ENCODE assay signal across 23 mouse cellular contexts in the genomic region with DNA sequence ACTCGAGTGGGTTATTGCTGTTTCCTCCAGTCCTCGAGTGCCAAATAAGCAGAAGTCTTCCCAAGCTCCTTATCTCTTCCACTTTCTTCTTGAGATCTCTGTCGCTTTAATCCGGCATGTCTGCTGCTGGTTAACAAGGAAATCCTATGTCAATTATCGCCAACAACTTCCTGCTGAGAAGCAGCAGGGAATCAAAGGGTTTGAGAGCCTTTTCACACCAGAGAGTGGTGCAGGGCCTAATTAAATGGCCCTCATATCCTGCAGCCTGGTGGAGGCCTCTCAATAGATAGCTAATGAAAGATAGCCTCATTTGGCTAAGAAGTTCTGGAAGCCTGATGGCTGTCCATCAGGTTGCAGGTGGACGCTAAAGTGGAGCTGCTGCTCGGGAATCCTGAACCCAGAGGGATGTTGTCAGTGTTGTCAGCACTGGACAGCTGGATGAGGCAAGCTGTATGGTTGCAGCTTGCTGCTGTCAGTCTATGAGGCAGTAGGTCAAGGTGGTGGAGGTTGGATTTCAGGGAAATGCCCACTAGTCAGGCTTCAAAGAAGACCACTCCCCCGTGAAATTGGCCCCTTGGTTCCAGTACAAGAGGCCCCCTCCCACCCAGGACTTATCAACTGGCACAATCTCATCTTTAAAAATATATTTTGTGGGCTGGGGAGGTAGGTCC.
DNase-seq lines count a peak whose midpoint lies in the region; ATAC-seq lines count a peak whose summit lies in the region.
"Had no signal": no experiment of that assay in that cellular context is flagged by ENCODE, and none has a peak within 500 bp of the region (broad histone marks: within the 10 kb centered on the region; RNA-seq: fewer than 3 reads in every experiment).

No protein-coding gene starts in this region.

- H3K4me2 ChIP-seq in kidney, embryonic 14.5 days (replicated peaks; ENCODE audit: low read depth, low read length): no peak overlapping the region
- H3K4me2 ChIP-seq: heart, embryonic 11.5 days; liver, embryonic 15.5 days; lung, embryonic 15.5 days; midbrain, embryonic 15.5 days; neural tube, embryonic 13.5 days; stomach, embryonic 15.5 days had no signal

- H3K4me3 ChIP-seq in kidney, embryonic 14.5 days (ENCODE audit: low read length): no peak overlapping the region
- H3K4me3 ChIP-seq: hindbrain, embryonic 10.5 days; left cerebral cortex, adult 2 months; liver, embryonic 15.5 days; lung, embryonic 15.5 days; midbrain, embryonic 15.5 days; myocyte; neural tube, embryonic 13.5 days; stomach, embryonic 15.5 days had no signal

- ATAC-seq in kidney, embryonic 14.5 days (ENCODE audit: low FRiP score, low TSS enrichment): peak; percentile 75
- ATAC-seq: midbrain, embryonic 15.5 days had no signal

- DNase-seq in embryo, embryonic 10 days (ENCODE audit: low spot score): peak; percentile 29
- DNase-seq in embryo, embryonic 9.5 days (ENCODE audit: extremely low spot score): no peak
- DNase-seq in kidney, postnatal 10 days: no peak
- DNase-seq in MN1 (ENCODE audit: low spot score): peak; percentile 11
- DNase-seq in hindlimb bud, embryonic 11.5 days (ENCODE audit: extremely low spot score, low read depth, low spot score): peak; percentile 62
- no peak for DNase-seq in adrenal gland, postnatal 4 days (ENCODE audit: low spot score in 2 of 2)
- DNase-seq: adrenal gland, postnatal 10 days; cerebellum, adult 9-10 months; kidney, adult 11 months; layer of hippocampus, adult 9-11 months; liver; lung, postnatal 36 days; thymus, postnatal 25 days had no signal

- H3K36me3 ChIP-seq in kidney, embryonic 14.5 days (ENCODE audit: control insufficient read depth, insufficient read depth, low read length): no peaks in the 10 kb centered on the region
- H3K36me3 ChIP-seq: hindbrain, embryonic 10.5 days; liver, embryonic 15.5 days; lung, embryonic 15.5 days; midbrain, embryonic 15.5 days; neural tube, embryonic 13.5 days; stomach, embryonic 15.5 days had no signal

- no peak overlapping the region for H3K9ac ChIP-seq in kidney, embryonic 14.5 days (ENCODE audit: low read depth, low read length)
- H3K9ac ChIP-seq: liver, embryonic 15.5 days; lung, embryonic 15.5 days; midbrain, embryonic 15.5 days; neural tube, embryonic 13.5 days; stomach, embryonic 15.5 days had no signal

- WGBS in kidney, embryonic 14.5 days: 5% methylated on average over 8 of the region's 8 CpGs

- peaks cover 3% of the 10 kb centered on the region; the same call in 1 of the 2 replicates for H3K4me1 ChIP-seq in kidney, embryonic 14.5 days (ENCODE audit: control insufficient read depth, insufficient read depth, low read length)
- H3K4me1 ChIP-seq: liver, embryonic 15.5 days; lung, embryonic 15.5 days; stomach, embryonic 15.5 days had no signal

- H3K9me3 ChIP-seq in kidney, embryonic 14.5 days (ENCODE audit: control insufficient read depth, low read length): peaks cover 4% of the 10 kb centered on the region
- H3K9me3 ChIP-seq: liver, embryonic 15.5 days; lung, embryonic 15.5 days; midbrain, embryonic 15.5 days; stomach, embryonic 15.5 days had no signal

- H3K27me3 ChIP-seq in kidney, embryonic 14.5 days (ENCODE audit: control insufficient read depth, insufficient read depth, low read length): peaks cover 3% of the 10 kb centered on the region; the same call in 1 of the 2 replicates
- H3K27me3 ChIP-seq: liver, embryonic 15.5 days; midbrain, embryonic 15.5 days; stomach, embryonic 15.5 days had no signal

- no peak overlapping the region; the same call in 1 of the 2 replicates for H3K27ac ChIP-seq in kidney, embryonic 14.5 days (ENCODE audit: low read depth, low read length)
- H3K27ac ChIP-seq: hindbrain, embryonic 10.5 days; left cerebral cortex, adult 2 months; liver, embryonic 15.5 days; lung, embryonic 15.5 days; midbrain, embryonic 15.5 days; neural tube, embryonic 13.5 days; stomach, embryonic 15.5 days had no signal

Comparison
In these comparisons a context has a peak if more than half of its experiments do, and no peak if none do; other contexts are left out.
1. DNase-seq: peak in embryo, embryonic 10 days (single experiment), MN1 (single experiment) and hindlimb bud, embryonic 11.5 days (single experiment); none in embryo, embryonic 9.5 days (single experiment), kidney, postnatal 10 days (single experiment) and adrenal gland, postnatal 4 days (0 of 2).